ENCODE assay signal across 15 mouse cellular contexts in the genomic region with DNA sequence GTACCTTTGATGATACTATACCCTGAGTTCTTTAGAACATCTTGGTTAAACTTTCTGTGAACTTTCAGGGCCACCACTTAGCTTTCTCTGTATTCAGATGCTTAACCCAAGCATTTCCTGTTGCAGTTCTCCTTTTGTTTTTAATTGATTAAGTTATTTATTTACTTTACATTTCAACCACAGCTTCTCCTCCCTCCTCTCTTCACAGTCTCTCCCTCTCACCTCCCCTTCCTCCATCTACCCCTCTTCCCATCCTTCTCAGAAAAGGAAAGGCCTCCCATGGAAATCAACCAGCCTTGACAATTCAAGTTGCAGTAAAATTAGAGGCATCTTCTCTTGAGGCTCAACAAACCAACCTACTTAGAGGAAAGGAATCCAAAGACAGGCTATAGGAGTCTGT.
"Had no signal": no experiment of that assay in that cellular context is flagged by ENCODE, and none has a peak within 500 bp of the region (broad histone marks: within the 10 kb centered on the region; RNA-seq: fewer than 3 reads in every experiment).

No protein-coding gene starts in this region.

- H3K4me3 ChIP-seq: neural tube, embryonic 15.5 days; stomach, embryonic 15.5 days had no signal

- H3K9ac ChIP-seq: neural tube, embryonic 15.5 days; stomach, embryonic 15.5 days had no signal

- H3K27ac ChIP-seq: neural tube, embryonic 15.5 days; stomach, embryonic 15.5 days; stomach, postnatal 0 days had no signal

- H3K9me3 ChIP-seq: neural tube, embryonic 15.5 days; stomach, embryonic 15.5 days had no signal

- H3K36me3 ChIP-seq: neural tube, embryonic 15.5 days; stomach, embryonic 15.5 days had no signal

- H3K4me2 ChIP-seq: neural tube, embryonic 15.5 days; stomach, embryonic 15.5 days had no signal

- DNase-seq: retina, postnatal 1 day; right cerebral cortex, adult 18-20 months; right cerebral cortex, postnatal 14 days; right cerebral cortex, postnatal 25 days; right cerebral cortex, postnatal 4 days; spleen, adult 18-20 months; thymus, adult 18-20 months; thymus, adult 2 months; thymus, postnatal 14 days; thymus, postnatal 25 days; thymus, postnatal 36 days; thymus, postnatal 4 days had no signal

- H3K27me3 ChIP-seq: neural tube, embryonic 15.5 days; stomach, embryonic 15.5 days had no signal

- H3K4me1 ChIP-seq: neural tube, embryonic 15.5 days; stomach, embryonic 15.5 days had no signal
